Mouse (Mus musculus) cerebellum, adult 9-11 months (tissue): ENCODE data around the gene Olfr1224-ps1.
"Not testable (repeated sequence)": the region's sequence is repeated elsewhere in the genome, so short reads cannot be mapped to it uniquely, and the experiment has no call there.

ENCODE experiments used
- DNase-seq: peaks from one replicate; pipeline ENCODE4 v3.0.0; 2022

Gene Olfr1224-ps1

GRCm38 (mm10) chr2:89163991-89164390, at the start of gene Olfr1224-ps1:
Olfr1224-ps1 (minus strand) TSS chr2:89164091.
- not testable (repeated sequence) for DNase-seq

- DNase-seq, result no peak
These were observed 36.1 kb upstream of the Olfr1224-ps1 start, which contains the start of gene Olfr1226 for GRCm38 (mm10) chr2:89199948-89200347. Olfr1226 (minus strand) TSS chr2:89200048.

- no peak for DNase-seq
These were observed 32.6 kb upstream of the Olfr1224-ps1 start for GRCm38 (mm10) chr2:89196325-89196982.

GRCm38 (mm10) chr2:89174569-89174968, 10.7 kb upstream of the Olfr1224-ps1 start, which contains the start of gene Olfr1225:
Olfr1225 (minus strand) TSS chr2:89174669.
- no peak for DNase-seq

GRCm38 (mm10) chr2:89164711-89165110, 820 bp upstream of the Olfr1224-ps1 start:
- not testable (repeated sequence) for DNase-seq

GRCm38 (mm10) chr2:89151460-89151859, 12.4 kb downstream of the Olfr1224-ps1 start, which contains the start of gene Olfr1223:
Olfr1223 (minus strand) TSS chr2:89151560.
- DNase-seq, result no peak

GRCm38 (mm10) chr2:89132954-89133353, 30.9 kb downstream of the Olfr1224-ps1 start, which contains the start of gene Olfr1222:
Olfr1222 (minus strand) TSS chr2:89133054.
- no peak for DNase-seq

- no peak for DNase-seq
These were observed 46.7 kb downstream of the Olfr1224-ps1 start, which contains the start of gene Olfr1221 for GRCm38 (mm10) chr2:89117183-89117582. Olfr1221 (minus strand) TSS chr2:89117283.

GRCm38 (mm10) chr2:89106735-89107134, 57.2 kb downstream of the Olfr1224-ps1 start, which contains the start of gene Olfr1220:
Olfr1220 (minus strand) TSS chr2:89106835.
- DNase-seq, result no peak

GRCm38 (mm10) chr2:89105651-89106050, 58.2 kb downstream of the Olfr1224-ps1 start:
- DNase-seq, result no peak
